Mouse (Mus musculus) lung, adult 2 months (tissue): ENCODE data around the gene Spc24. TPM values are rescaled to one million over a fixed set of nuclear protein-coding genes. Genes with fewer than 3 reads are reported as not detected.

Experiments
- DNase-seq: peaks from one replicate; pipeline ENCODE4 v3.0.0; 2022
- H3K4me1 ChIP-seq: fragments of 200-500 bp; 2 replicates; pipeline ENCODE4 v1.6.1; 2011; ENCODE audit warnings: low read length; ENCODE audit not compliant: control insufficient read depth, insufficient read depth
- H3K4me3 ChIP-seq: fragments of 200-500 bp; replicated peaks from 2 replicates; pipeline ENCODE3; 2011; ENCODE audit warnings: low read depth, mild to moderate bottlenecking, control low read depth, low read length; ENCODE audit errors: extremely low read depth
- CTCF ChIP-seq: fragments of 200-500 bp; IDR thresholded peaks from 2 replicates; pipeline ENCODE4 v1.5.1; 2011; ENCODE audit warnings: mild to moderate bottlenecking, low read length, control low read depth; ENCODE audit not compliant: insufficient read depth
- POLR2A ChIP-seq: fragments of 200-500 bp; IDR thresholded peaks from 2 replicates; pipeline ENCODE4 v1.6.1; 2011; ENCODE audit warnings: low read depth, mild to moderate bottlenecking, control low read depth, low read length, borderline replicate concordance; ENCODE audit errors: extremely low read depth
- WGBS: fragments of 180-500 bp; shearing (Covaris S2); methylation state at CpG from one replicate; pipeline ENCODE4 v1.1.7; 2018; 5-methylcytosine and 5-hydroxymethylcytosine counted together
- polyA plus RNA-seq: library from polyadenylated mRNA; depleted of rRNA; stranded (reverse); fragments of >200 nt; gene quantifications from 2 replicates; pipeline ENCODE4 v1.2.3, GENCODE M21; 2012; rRNA removed

Spc24 gene
- polyA plus RNA-seq: 2.9 and 3.2 TPM in 2 replicates

- peak within 1 kb of the TSS; percentile 60 for H3K4me3 ChIP-seq
- peaks cover 4% of the 10 kb centered on the region; the same call in 1 of the 2 replicates for H3K4me1 ChIP-seq
- TF ChIP-seq CTCF (no peak), POLR2A (0 out of 2 replicates have a peak, but pooled peaks have one; percentile 17)
- under 1% methylated on average over 48 of the region's 54 CpGs for WGBS
- DNase-seq: peak; percentile 93
Observed at GRCm38 (mm10) chr9:21760155-21761088, at the start of gene Spc24. Gene Spc24 (minus strand): TSS chr9:21760303.

- TF ChIP-seq POLR2A (no peak), CTCF (peak; percentile 51)
- WGBS: 71% methylated on average over 3 of the region's 3 CpGs
- no peak for DNase-seq
- Histone ChIP-seq H3K4me1 (peaks cover 3% of the 10 kb centered on the region; the same call in 1 of the 2 replicates), H3K4me3 (no peak overlapping the region)
Observed at GRCm38 (mm10) chr9:21808561-21808960, 48.5 kb upstream of the Spc24 start.

- no peak for TF ChIP-seq POLR2A
- no peak for TF ChIP-seq CTCF
- H3K4me1 ChIP-seq: peaks cover 3% of the 10 kb centered on the region; the same call in 1 of the 2 replicates
- no peak overlapping the region for H3K4me3 ChIP-seq
- WGBS: 72% methylated on average over 11 of the region's 11 CpGs
- DNase-seq: no peak
Observed at GRCm38 (mm10) chr9:21806976-21807375, 46.9 kb upstream of the Spc24 start.

- no peak for TF ChIP-seq POLR2A
- no peak for TF ChIP-seq CTCF
- peaks cover 3% of the 10 kb centered on the region; the same call in 1 of the 2 replicates for H3K4me1 ChIP-seq
- H3K4me3 ChIP-seq: no peak overlapping the region
- DNase-seq: no peak
- 38% methylated on average over 3 of the region's 3 CpGs for WGBS
Observed at GRCm38 (mm10) chr9:21806363-21806762, 46.3 kb upstream of the Spc24 start.

- DNase-seq: peak; percentile 82
- no peak overlapping the region for H3K4me3 ChIP-seq
Observed at GRCm38 (mm10) chr9:21803986-21804644, 44.0 kb upstream of the Spc24 start.

GRCm38 (mm10) chr9:21801591-21801990 lies 41.5 kb upstream of the Spc24 start:
- TF ChIP-seq CTCF (no peak), POLR2A (no peak)
- 92% methylated on average over 7 of the region's 7 CpGs for WGBS
- no peak for DNase-seq

More at GRCm38 (mm10) chr9:21803986-21804644, 44.0 kb upstream of the Spc24 start:
- TF ChIP-seq POLR2A: peak; percentile 32; the same call in 1 of the 2 replicates
- peak; percentile 87 for TF ChIP-seq CTCF
- H3K4me1 ChIP-seq: peaks cover 3% of the 10 kb centered on the region; the same call in 1 of the 2 replicates
- 20% methylated on average over 13 of the region's 13 CpGs for WGBS

GRCm38 (mm10) chr9:21801121-21801520 lies 41.0 kb upstream of the Spc24 start:
- Histone ChIP-seq H3K4me1 (peaks cover 12% of the 10 kb centered on the region), H3K4me3 (no peak overlapping the region)
- TF ChIP-seq POLR2A (no peak), CTCF (no peak)
- 83% methylated on average over 7 of the region's 7 CpGs for WGBS
- DNase-seq: no peak

More at GRCm38 (mm10) chr9:21801591-21801990, 41.5 kb upstream of the Spc24 start:
- Histone ChIP-seq H3K4me3 (no peak overlapping the region), H3K4me1 (peaks cover 9% of the 10 kb centered on the region; the same call in 1 of the 2 replicates)

- H3K4me1 ChIP-seq: peaks cover 12% of the 10 kb centered on the region
- TF ChIP-seq CTCF (no peak), POLR2A (no peak)
- no peak for DNase-seq
- no peak overlapping the region for H3K4me3 ChIP-seq
- 48% methylated on average over 3 of the region's 3 CpGs for WGBS
Observed at GRCm38 (mm10) chr9:21799010-21799350, 38.9 kb upstream of the Spc24 start.

GRCm38 (mm10) chr9:21798345-21799009 lies 38.4 kb upstream of the Spc24 start, which contains the start of gene Kank2:
Gene Kank2 (minus strand): TSS chr9:21798744.
- 0% methylated on average over 52 of the region's 52 CpGs for WGBS
- DNase-seq: peak; percentile 96
- TF ChIP-seq CTCF (no peak), POLR2A (peak; percentile 81; the same call in 1 of the 2 replicates)

More at GRCm38 (mm10) chr9:21798345-21799009, 38.4 kb upstream of the Spc24 start, which contains the start of gene Kank2:
- Histone ChIP-seq H3K4me3 (peak within 1 kb of the TSS; percentile 62), H3K4me1 (peaks cover 12% of the 10 kb centered on the region)
